Mouse (Mus musculus) kidney, embryonic 15.5 days (tissue): ENCODE measurements around the gene Ncoa4. TPM values are rescaled to one million over a fixed set of nuclear protein-coding genes. Genes with fewer than 3 reads are reported as not detected.
"Not testable (repeated sequence)": the region's sequence is repeated elsewhere in the genome, so short reads cannot be mapped to it uniquely, and the experiment has no call there.

Experiments
- ATAC-seq: fragments of 200-750 bp; cut with Nextera tagmentation; replicated peaks from 2 replicates; pipeline ENCODE4 v1.8.0; 2017; ENCODE audit warnings: moderate TSS enrichment; ENCODE audit not compliant: low FRiP score
- H3K27ac ChIP-seq: fragments of 300-500 bp; sonication (generic); 2 replicates; pipeline ENCODE4 v1.5.1; 2015; ENCODE audit warnings: mild to moderate bottlenecking, inconsistent platforms
- H3K27me3 ChIP-seq: fragments of 300-500 bp; sonication (generic); 2 replicates; pipeline ENCODE4 v1.6.1; 2015; ENCODE audit warnings: inconsistent platforms
- H3K36me3 ChIP-seq: fragments of 300-500 bp; sonication (generic); 2 replicates; pipeline ENCODE4 v1.6.1; 2015; ENCODE audit warnings: inconsistent platforms
- H3K4me1 ChIP-seq: fragments of 300-500 bp; sonication (generic); 2 replicates; pipeline ENCODE4 v1.6.1; 2015; ENCODE audit warnings: inconsistent platforms
- H3K4me2 ChIP-seq: fragments of 300-500 bp; sonication (generic); 2 replicates; pipeline ENCODE4 v1.6.1; 2015; ENCODE audit warnings: moderate library complexity, mild to moderate bottlenecking, inconsistent platforms
- H3K4me3 ChIP-seq: fragments of 300-500 bp; sonication (generic); replicated peaks from 2 replicates; pipeline ENCODE4 v1.5.1; 2015; ENCODE audit warnings: mild to moderate bottlenecking, inconsistent platforms
- H3K9ac ChIP-seq: fragments of 300-500 bp; sonication (generic); 2 replicates; pipeline ENCODE4 v1.6.1; 2015; ENCODE audit warnings: mild to moderate bottlenecking, inconsistent platforms
- H3K9me3 ChIP-seq: fragments of 300-500 bp; sonication (generic); replicated peaks from 2 replicates; pipeline ENCODE4 v1.6.1; 2016; ENCODE audit warnings: inconsistent platforms
- WGBS: fragments of 180-500 bp; shearing (Covaris S2); methylation state at CpG from one replicate; pipeline ENCODE4 v1.1.7; 2015; ENCODE audit warnings: mixed read lengths; 5-methylcytosine and 5-hydroxymethylcytosine counted together
- polyA plus RNA-seq: library from polyadenylated mRNA; unstranded; fragments of >200 nt; fragmentation: Nextera tagmentation; extraction: Ambion mirVana; gene quantifications from 2 replicates; pipeline ENCODE4 v1.2.1, GENCODE M21; 2015

Ncoa4 gene
- polyA plus RNA-seq: 107 and 110 TPM in 2 replicates

DNA sequence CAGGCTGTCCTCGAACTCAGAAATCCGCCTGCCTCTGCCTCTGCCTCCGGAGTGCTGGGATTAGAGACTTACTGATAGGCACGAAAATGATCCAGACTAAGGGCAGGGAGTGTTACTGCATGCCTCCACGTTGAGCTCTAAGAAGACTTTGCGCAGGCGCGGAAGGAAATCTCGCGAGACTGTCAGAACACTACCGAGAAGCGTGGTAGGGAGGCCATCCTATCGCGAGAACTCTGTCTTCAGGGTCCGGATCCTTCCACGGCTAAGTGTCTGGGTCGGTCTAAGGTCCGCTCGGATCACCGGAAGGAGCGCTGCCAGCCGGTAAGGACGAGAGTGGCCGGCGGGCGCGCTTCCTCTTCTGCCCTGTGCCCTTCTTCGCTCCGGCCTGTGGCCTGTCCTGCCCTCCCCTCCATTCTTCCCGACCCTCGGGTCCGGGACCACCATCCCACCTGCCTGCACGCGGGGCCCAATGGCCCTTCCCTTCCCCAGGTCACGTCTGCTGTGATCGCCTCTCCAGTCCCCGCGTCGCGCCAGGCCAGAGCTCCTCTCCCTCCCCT lies at the start of gene Ncoa4:
TSS of gene Ncoa4 (plus strand) at position 176 of the 557 bp plus-strand sequence.
- WGBS: 1% methylated on average over 37 of the region's 40 CpGs
- Histone ChIP-seq H3K36me3 (no peaks in the 10 kb centered on the region), H3K9me3 (no peaks in the 10 kb centered on the region), H3K4me2 (peak within 1 kb of the TSS; percentile 84), H3K27ac (peak within 1 kb of the TSS; percentile 93), H3K4me3 (peak within 1 kb of the TSS; percentile 96), H3K9ac (peak within 1 kb of the TSS; percentile 91), H3K27me3 (no peaks in the 10 kb centered on the region), H3K4me1 (peaks cover 29% of the 10 kb centered on the region)
- peak; percentile 97 for ATAC-seq

DNA sequence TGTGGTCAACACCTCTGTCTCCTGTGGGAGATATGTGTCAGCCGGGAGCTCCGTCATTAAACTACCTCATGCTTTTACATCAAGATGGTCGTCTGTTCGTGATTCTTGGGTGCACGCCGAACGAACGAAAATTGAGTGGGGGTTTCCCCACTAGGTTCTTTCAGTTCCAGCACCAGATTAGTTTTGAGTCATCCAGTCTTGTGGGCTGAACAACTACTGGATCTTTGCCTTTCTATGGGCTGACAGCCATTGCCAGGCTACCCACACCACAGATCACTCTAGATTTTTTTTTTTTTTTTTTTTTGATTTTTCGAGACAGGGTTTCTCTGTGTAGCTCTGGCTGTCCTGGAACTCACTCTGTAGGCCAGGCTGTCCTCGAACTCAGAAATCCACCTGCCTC lies 47.5 kb upstream of the Ncoa4 start:
- H3K27me3 ChIP-seq, H3K9me3 ChIP-seq, ATAC-seq, H3K27ac ChIP-seq, H3K36me3 ChIP-seq, H3K4me2 ChIP-seq, H3K4me3 ChIP-seq, H3K9ac ChIP-seq, H3K4me1 ChIP-seq: not testable (repeated sequence)
- 94% methylated on average over 10 of the region's 10 CpGs for WGBS

DNA sequence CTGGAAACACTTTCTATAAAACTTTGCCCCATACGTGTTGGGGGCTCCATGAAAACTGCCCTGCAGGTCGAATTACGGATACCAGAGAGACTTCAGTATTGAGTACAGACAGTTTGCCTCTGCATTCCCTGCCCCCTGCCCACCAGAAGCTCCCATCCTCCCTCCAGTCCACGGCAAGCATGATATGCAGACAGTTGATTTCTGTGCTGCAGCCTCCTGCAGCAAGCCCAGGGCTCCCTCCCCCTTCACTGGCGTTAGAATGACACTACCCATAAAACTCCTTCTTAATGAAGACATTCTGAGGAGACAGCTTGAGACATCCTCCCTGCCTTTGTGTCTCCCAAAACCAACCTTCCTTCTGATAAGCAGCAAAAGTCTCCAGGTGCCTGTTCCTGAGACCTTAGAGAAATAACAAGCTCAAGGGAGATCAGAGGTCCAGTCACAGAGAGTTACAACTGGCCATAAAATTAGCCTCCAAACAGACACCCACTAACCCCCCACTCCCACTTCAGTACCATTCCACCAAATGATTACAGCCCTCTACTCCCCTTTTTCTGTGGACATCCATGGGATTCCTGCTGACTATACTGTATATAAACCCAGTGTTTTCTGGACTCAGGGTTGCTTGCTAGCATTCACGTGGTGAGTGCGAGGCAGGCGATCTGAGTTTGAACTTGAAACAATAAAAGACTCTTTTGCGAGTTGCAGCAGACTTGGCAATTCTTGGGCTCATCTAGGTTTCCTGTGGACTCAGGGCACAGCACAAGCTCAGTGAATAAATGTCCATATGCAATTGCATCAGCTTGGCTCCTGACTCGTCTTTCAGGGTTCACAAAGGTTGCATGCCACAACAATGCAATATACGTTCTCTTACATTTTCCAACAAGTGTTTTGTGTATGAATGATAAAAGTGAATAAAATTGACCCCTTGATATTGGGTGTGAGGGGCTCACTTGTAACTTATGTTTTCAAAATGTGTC lies 38.4 kb upstream of the Ncoa4 start:
- Histone ChIP-seq H3K27ac (peak overlapping the region; percentile 65), H3K9me3 (no peaks in the 10 kb centered on the region), H3K27me3 (no peaks in the 10 kb centered on the region), H3K4me2 (peak overlapping the region; percentile 3; the same call in 1 of the 2 replicates), H3K4me1 (0 out of 2 replicates have a peak, but pooled peaks cover 7% of the 10 kb centered on the region), H3K36me3 (no peaks in the 10 kb centered on the region), H3K9ac (no peak overlapping the region), H3K4me3 (no peak overlapping the region)
- WGBS: 31% methylated on average over 11 of the region's 11 CpGs
- ATAC-seq: peak; percentile 62; the same call in 1 of the 2 replicates

DNA sequence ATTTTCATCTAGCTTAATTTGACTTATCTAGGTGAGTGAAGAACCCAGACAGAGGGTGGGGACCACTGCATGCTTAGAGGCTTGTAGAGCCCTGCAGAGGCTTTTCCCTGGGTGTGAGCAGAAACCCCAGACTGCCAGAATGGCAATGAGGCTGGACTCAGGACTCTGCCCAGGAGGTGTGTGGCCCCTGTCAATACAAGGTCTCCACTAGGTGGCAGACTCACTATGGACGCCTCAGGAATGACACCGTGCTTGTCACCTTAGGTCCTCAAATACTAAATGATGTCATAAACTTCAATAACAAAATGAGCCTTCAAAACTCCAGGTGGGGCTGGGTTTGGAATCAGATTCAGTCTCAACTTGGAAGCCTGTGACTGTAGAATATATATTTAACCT lies 37.7 kb upstream of the Ncoa4 start:
- no peak overlapping the region for H3K27ac ChIP-seq
- WGBS: 55% methylated on average over 2 of the region's 2 CpGs

DNA sequence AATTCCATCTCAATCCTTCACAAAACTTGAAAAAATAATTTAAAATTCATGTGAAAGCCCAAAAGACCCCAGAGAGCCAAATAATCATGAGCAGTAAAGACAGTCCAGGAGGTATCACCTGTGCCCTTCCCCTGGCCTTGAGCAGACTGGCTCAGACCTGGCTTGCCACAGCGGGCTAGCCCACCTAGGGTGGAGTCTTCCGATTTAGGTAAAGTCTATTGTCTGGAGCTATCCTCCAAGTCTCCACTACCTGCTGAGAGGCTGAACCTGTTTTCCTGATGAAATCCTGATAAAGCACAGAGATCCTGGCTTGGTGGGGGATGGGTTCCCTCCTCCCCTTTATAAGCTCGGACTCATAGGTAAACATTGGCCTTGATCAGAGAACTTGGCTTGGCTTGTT lies 35.4 kb upstream of the Ncoa4 start:
- H3K9ac ChIP-seq: no peak overlapping the region
- H3K9me3 ChIP-seq: no peaks in the 10 kb centered on the region
- no peak overlapping the region for H3K27ac ChIP-seq
- WGBS: 75% methylated on average over 3 of the region's 3 CpGs
- no peaks in the 10 kb centered on the region for H3K36me3 ChIP-seq
- H3K4me3 ChIP-seq: no peak overlapping the region
- H3K4me1 ChIP-seq: 0 out of 2 replicates have a peak, but pooled peaks cover 7% of the 10 kb centered on the region
- no peaks in the 10 kb centered on the region for H3K27me3 ChIP-seq
- H3K4me2 ChIP-seq: no peak overlapping the region
- no peak for ATAC-seq

More for the DNA sequence above, 37.7 kb upstream of the Ncoa4 start:
- Histone ChIP-seq H3K4me2 (no peak overlapping the region), H3K4me3 (no peak overlapping the region), H3K9ac (no peak overlapping the region), H3K9me3 (no peaks in the 10 kb centered on the region), H3K27me3 (no peaks in the 10 kb centered on the region), H3K36me3 (no peaks in the 10 kb centered on the region), H3K4me1 (0 out of 2 replicates have a peak, but pooled peaks cover 7% of the 10 kb centered on the region)
- ATAC-seq: no peak

DNA sequence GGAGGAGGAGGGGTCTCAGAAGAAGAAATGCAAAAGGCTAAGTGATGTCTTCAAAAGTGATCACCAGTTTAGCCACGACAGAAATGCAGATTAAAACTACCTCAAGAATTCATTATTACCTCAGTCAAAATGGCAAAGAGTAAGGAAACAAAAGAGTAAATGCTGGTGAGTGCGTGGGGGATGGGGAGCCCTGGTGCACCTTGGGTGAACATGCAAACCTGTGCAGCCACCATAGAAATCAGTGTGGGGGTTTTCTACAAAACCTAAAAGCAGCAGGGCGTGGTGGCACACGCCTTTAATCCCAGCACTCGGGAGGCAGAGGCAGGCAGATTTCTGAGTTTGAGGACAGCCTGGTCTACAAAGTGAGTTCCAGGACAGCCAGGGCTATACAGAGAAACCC lies 34.4 kb upstream of the Ncoa4 start:
- not testable (repeated sequence) for H3K4me3 ChIP-seq, H3K27ac ChIP-seq, H3K9me3 ChIP-seq, H3K27me3 ChIP-seq, ATAC-seq, H3K4me1 ChIP-seq, H3K9ac ChIP-seq, H3K36me3 ChIP-seq, H3K4me2 ChIP-seq
- WGBS: 84% methylated on average over 5 of the region's 5 CpGs

DNA sequence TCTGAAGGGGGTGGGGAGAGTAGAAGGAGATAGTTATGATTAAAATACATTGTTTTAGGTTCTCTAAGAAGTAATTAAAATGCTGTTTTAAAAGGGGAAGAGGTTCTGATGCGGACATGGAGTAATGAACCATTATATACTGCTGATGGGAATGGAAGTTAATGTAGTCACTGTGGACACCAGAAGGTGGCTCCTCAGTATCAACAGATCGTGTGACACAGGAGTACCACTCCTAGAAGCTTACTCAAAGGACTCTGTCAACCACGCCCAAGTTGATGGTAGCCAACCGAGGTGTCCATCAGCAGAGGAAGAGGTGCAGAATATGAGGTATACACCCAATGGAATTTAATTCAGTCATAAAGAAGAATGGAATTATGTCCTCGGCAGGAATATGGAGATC lies 31.3 kb upstream of the Ncoa4 start:
- H3K4me2 ChIP-seq: no peak overlapping the region
- no peak overlapping the region for H3K9ac ChIP-seq
- no peaks in the 10 kb centered on the region for H3K9me3 ChIP-seq
- no peak overlapping the region for H3K27ac ChIP-seq
- H3K27me3 ChIP-seq: no peaks in the 10 kb centered on the region
- H3K4me3 ChIP-seq: no peak overlapping the region
- no peaks in the 10 kb centered on the region for H3K36me3 ChIP-seq
- H3K4me1 ChIP-seq: no peaks in the 10 kb centered on the region
- 73% methylated on average over 5 of the region's 5 CpGs for WGBS
- no peak for ATAC-seq

DNA sequence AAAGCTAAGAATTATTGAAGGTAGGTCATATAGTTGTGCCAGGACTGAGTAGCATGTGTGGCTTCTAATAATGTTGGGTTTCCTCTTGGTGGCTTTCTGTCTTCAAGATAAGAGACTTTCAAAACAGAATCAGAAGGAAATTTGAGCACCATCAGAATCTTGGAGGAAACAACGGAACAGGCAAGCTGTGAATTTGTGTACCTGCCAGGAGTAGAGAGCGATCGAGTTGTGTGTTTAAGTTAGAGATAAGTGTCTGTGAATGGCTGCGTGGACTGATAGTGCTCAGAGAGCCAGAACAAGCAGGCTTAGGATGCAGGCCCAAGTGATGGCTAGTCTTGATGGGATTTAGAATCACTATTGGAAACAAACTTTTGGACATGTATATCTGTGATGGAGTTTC lies 27.8 kb upstream of the Ncoa4 start:
- 83% methylated on average over 4 of the region's 4 CpGs for WGBS
- Histone ChIP-seq H3K9me3 (no peaks in the 10 kb centered on the region), H3K4me3 (no peak overlapping the region), H3K36me3 (no peaks in the 10 kb centered on the region), H3K9ac (no peak overlapping the region), H3K4me2 (no peak overlapping the region), H3K27ac (no peak overlapping the region), H3K4me1 (no peaks in the 10 kb centered on the region; the same call in 1 of the 2 replicates), H3K27me3 (no peaks in the 10 kb centered on the region)
- no peak for ATAC-seq

DNA sequence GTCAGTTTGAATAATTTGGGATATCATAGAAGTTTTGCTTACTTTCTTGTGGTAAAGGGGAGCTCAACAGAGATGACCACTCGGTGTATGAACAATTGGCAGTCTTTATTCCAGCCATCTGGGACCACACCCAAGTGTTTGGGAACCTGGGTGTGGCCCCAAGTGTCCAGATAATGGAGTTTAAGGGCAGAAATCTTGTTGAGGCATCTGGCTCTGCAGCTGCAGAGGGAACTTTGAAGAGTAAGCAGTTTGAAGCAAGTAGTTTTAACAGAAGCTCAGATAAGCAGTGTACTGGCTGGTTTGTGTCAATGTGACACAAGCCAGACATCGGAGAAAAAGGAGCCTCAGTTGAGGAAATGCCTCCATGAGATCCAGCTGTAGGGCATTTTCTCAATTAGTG lies 25.4 kb upstream of the Ncoa4 start:
- Histone ChIP-seq H3K9me3 (no peaks in the 10 kb centered on the region), H3K4me2 (no peak overlapping the region), H3K4me1 (no peaks in the 10 kb centered on the region; the same call in 1 of the 2 replicates), H3K36me3 (no peaks in the 10 kb centered on the region), H3K27ac (no peak overlapping the region), H3K27me3 (no peaks in the 10 kb centered on the region), H3K4me3 (no peak overlapping the region), H3K9ac (no peak overlapping the region)
- ATAC-seq: no peak
- WGBS: 76% methylated on average over 2 of the region's 2 CpGs

DNA sequence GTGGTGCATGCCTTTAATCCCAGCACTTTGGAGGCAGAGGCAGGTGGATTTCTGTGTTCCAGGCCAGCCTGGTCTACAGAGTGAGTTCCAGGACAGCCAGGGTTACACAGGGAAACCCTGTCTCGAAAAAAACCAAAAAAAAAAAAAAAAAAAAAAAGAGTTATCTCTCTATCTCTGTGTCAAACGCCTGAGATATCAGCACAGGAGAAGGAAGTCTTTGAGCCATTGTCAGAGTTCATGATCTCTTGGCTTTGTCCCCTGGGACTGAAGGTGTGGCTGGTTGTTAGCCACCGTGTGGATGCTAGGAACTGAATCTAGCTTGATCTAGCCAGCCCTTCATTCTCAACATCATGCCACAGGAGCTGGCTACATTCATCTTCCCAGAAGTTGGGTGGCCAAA lies 23.2 kb upstream of the Ncoa4 start:
- H3K27ac ChIP-seq, H3K4me3 ChIP-seq, H3K27me3 ChIP-seq, ATAC-seq, H3K9me3 ChIP-seq, H3K36me3 ChIP-seq, H3K9ac ChIP-seq, H3K4me1 ChIP-seq, H3K4me2 ChIP-seq: not testable (repeated sequence)
- WGBS: 63% methylated on average over 3 of the region's 3 CpGs

DNA sequence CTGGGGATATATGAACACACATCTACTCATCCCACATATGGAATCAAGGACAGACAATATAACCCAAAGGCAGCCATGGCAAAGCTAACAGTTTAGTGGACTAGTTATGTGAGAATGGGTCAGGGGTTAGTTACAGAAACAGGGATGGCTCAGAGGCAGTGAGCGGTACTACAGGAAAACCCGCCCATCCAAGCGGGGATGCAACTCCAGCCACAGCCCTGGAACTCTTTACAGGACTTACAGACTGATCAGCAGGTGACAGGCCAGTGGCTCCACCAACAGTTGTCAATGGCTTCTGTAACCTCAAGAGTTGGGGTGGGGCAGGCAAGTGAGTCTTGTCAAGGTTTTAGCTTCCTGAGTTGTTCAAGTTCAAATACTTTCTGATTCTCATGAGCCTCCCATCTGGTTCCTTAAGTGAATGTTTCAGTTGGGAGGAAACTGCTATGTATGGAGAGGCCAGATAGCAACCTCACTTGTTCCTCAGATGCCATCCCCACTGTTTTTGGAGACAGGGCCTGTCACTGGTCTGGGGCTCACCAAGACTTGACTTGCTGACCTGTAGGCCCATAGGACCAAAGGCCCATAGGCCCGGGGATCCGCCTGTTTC lies 19.2 kb upstream of the Ncoa4 start:
- no peak for ATAC-seq
- H3K27ac ChIP-seq: no peak overlapping the region
- 80% methylated on average over 5 of the region's 5 CpGs for WGBS
- no peaks in the 10 kb centered on the region for H3K36me3 ChIP-seq
- no peak overlapping the region for H3K9ac ChIP-seq
- H3K4me3 ChIP-seq: no peak overlapping the region
- H3K4me1 ChIP-seq: peaks cover 3% of the 10 kb centered on the region
- H3K9me3 ChIP-seq: no peaks in the 10 kb centered on the region
- H3K27me3 ChIP-seq: no peaks in the 10 kb centered on the region
- no peak overlapping the region for H3K4me2 ChIP-seq

DNA sequence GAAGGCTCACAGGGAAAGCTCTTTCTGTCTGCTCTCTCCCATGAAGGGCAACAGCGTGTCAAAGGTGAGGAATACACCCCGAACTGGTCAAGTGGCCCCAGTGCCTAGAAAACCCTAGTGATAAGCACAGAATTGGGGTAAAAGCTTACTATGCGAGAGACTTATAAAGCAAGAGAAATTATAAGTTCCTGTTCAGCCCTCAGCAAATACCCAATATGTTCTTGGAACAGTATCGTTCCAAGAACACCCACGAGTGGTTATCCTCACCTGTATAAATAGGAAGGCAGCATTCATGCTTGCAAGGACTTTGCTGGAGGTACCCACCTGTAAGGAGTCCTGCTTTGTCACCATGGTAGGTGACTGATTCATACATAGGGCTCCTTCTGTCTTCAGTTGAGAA lies 17.9 kb upstream of the Ncoa4 start, which contains the start of gene Msmb:
TSS of gene Msmb (plus strand) at position 301 of the 400 bp plus-strand sequence.
- no peaks in the 10 kb centered on the region for H3K9me3 ChIP-seq
- H3K4me3 ChIP-seq: no peak within 1 kb of the TSS
- no peak within 1 kb of the TSS for H3K9ac ChIP-seq
- H3K27me3 ChIP-seq: no peaks in the 10 kb centered on the region
- H3K4me2 ChIP-seq: no peak within 1 kb of the TSS
- H3K36me3 ChIP-seq: no peaks in the 10 kb centered on the region
- WGBS: 86% methylated on average over 5 of the region's 5 CpGs
- ATAC-seq: no peak
- H3K4me1 ChIP-seq: peaks cover 3% of the 10 kb centered on the region; the same call in 1 of the 2 replicates
- H3K27ac ChIP-seq: no peak within 1 kb of the TSS
